Mouse (Mus musculus): ENCODE measurements around the gene Pcsk2.

Gene Pcsk2

GRCm38 (mm10) chr2:143646001-143646400, 100.0 kb downstream of the Pcsk2 start:
- DNase-seq = no peak

- no peak for DNase-seq
These were observed 108.7 kb downstream of the Pcsk2 start for GRCm38 (mm10) chr2:143654621-143655020.

DNA sequence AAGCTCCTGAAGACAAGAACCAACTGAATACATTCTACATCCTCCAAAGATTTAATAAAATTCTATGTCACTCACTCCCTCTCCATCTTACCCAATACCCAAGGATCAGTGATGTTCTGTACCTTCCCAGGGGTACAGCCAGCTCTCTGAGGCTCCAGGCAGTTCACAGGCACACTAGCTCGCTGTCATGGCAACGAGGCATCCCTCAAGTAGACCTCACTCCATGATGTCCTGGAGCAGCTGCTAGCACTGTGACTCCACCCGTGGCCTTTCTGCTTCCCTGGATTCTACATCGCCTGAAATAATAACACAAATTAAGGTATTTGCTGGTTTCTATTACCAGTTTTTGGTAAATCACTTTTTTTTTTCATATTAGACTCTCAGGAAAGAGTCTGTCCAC, 111.0 kb downstream of the Pcsk2 start:
- DNase-seq = no peak

- no peak for DNase-seq
These were observed 120.8 kb downstream of the Pcsk2 start for GRCm38 (mm10) chr2:143666785-143667184.

- no peak for DNase-seq
These were observed 131.9 kb downstream of the Pcsk2 start for GRCm38 (mm10) chr2:143677869-143678268.

GRCm38 (mm10) chr2:143679513-143679912, 133.6 kb downstream of the Pcsk2 start:
- no peak for DNase-seq

- DNase-seq = no peak
These were observed 136.1 kb downstream of the Pcsk2 start for GRCm38 (mm10) chr2:143681873-143682555.

GRCm38 (mm10) chr2:143683513-143683912, 137.6 kb downstream of the Pcsk2 start:
- no peak for DNase-seq

DNA sequence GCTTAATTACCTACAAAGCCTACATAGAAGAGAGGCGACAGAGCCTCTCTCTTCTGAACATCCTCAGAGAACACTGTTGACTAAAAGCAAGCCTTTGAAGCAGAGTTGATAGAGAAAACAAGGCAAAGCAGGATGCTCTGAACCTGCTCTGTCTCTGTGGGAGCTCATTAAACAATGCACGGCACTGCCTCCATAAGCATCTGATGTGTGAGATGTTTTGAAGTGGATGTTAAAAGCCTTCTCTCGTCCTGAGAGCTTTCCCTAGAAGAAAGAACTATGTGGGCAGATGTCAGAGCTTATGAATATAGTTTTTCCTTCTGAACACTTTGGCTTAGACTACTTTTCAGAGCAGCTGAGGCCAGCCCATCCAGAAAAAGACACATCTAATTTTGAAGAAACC, 145.3 kb downstream of the Pcsk2 start:
- DNase-seq = no peak

GRCm38 (mm10) chr2:143696026-143696557, 150.1 kb downstream of the Pcsk2 start:
- no peak for DNase-seq

- DNase-seq = no peak
These were observed 150.7 kb downstream of the Pcsk2 start for GRCm38 (mm10) chr2:143696704-143697103.

GRCm38 (mm10) chr2:143701141-143701540, 155.2 kb downstream of the Pcsk2 start:
- no peak for DNase-seq

- DNase-seq = no peak
These were observed 157.0 kb downstream of the Pcsk2 start for GRCm38 (mm10) chr2:143702931-143703344.

DNA sequence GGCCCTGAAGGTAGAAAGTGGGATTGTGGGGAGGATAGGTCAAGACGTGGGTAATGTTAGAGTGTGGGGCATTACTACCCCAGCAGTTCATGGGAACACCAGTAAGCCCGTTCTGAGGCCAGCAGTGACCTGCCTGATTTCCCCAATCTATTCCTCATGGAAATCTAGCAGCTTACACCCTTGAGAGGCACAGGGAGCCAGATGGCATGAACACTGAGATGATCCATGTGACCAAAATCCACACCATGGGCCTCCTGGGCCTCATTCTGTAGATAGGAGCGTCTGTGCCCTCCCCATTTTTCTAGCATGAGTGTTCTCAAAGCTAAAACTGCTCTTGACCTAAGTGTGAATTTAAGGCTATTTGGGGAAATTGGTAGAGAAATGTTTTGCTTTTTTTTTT, 162.2 kb downstream of the Pcsk2 start:
- no peak for DNase-seq

- no peak for DNase-seq
These were observed 163.3 kb downstream of the Pcsk2 start for GRCm38 (mm10) chr2:143709249-143709648.

DNA sequence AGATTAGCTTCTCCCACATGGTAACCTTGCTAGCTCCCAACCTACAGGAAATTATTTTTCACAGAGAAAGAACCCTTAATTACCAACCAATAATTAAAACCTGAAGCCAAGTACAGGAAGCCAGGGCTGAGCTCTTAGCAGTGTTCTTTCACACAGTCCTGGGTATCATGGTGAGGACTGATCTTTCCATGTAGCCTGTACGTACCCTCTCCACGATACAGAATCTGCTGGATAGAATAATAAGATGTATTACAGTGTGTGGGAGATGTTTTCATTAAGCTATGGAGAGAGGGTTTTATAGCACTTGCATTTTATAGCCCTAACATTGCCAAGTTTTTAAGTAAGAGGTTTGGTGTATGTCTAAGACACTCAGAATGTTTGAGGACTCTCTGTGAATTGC, 164.0 kb downstream of the Pcsk2 start:
- DNase-seq = no peak

GRCm38 (mm10) chr2:143711886-143712285, 165.9 kb downstream of the Pcsk2 start:
- DNase-seq = no peak

DNA sequence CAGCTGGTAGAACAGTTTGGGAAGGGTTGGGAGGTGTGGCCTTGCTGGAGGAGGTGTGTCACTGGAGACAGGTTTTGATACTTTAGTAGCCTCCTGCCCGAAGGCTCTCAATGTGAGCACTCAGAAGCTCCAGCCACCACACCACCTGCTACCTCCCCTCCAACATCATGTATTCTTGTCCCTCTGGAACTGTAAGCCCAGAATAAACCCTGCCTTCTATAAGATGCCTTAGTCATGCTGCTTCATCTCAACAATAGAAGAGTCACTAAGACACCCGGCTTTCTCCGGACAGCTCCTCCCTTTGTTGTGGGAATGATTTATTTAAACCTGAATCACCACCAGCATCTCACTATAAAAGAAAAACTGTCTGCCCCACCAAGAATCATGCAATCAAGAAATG, 166.9 kb downstream of the Pcsk2 start:
- DNase-seq = no peak

DNA sequence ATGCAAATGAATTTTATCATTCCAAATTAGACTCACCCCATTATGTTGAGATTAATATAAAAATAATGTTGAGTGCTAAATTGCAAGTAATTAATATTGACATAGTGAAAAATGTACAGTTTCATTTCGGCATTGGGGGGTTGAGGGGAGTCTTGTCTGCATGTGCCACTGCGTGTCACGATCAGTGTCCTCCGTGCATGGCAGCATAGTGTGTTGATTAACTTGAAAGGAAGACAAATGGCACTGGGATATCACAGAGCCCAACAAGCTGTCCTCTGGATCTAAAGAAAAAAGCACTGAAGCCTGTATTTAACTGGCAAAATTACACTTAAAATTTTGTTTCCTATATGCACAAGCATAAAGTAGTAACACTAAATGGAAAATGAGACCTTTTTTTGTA, 167.9 kb downstream of the Pcsk2 start:
- DNase-seq = no peak

GRCm38 (mm10) chr2:143715110-143715509, 169.2 kb downstream of the Pcsk2 start:
- DNase-seq = no peak

DNA sequence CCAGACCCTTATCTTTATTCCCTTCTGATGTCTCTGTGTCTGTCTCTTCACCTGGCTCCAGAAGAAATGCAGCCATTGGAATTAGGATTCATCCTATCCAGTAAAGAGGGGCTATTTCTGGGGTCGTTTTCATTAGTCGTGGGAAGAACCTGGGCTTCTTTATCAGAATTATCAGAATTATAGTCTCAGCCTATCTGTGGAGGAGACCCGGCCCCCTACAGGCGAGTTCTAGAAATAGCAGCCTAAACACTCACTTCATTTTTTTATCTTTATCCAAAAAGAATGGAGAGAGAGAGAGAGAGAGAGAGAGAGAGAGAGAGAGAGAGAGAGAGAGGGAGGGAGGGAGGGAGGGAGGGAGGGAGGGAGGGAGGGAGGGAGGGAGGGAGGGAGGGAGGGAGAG, 177.3 kb downstream of the Pcsk2 start:
- DNase-seq = no peak

- DNase-seq = no peak
These were observed 178.1 kb downstream of the Pcsk2 start for GRCm38 (mm10) chr2:143724101-143724500.

DNA sequence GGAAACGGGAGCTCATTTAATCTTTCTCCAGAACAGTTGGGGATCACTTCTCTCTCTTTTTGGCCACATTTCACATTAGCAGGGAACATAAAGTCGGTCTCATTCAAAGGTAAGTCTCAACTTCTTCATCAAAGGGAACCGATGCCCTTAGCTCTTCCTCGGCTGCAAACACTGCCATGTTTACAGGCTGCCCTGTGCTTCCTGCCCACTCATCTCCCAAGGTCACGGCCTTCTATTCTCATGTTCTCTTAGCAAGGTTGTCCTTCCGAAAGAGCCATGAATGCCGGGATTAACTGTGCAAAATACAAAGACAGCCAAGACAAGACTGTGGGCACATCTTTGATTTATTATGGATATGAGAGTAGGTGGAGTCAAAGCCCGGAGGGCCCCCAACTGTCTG, 178.8 kb downstream of the Pcsk2 start:
- no peak for DNase-seq

- DNase-seq = no peak
These were observed 186.5 kb downstream of the Pcsk2 start for GRCm38 (mm10) chr2:143732501-143732900.

DNA sequence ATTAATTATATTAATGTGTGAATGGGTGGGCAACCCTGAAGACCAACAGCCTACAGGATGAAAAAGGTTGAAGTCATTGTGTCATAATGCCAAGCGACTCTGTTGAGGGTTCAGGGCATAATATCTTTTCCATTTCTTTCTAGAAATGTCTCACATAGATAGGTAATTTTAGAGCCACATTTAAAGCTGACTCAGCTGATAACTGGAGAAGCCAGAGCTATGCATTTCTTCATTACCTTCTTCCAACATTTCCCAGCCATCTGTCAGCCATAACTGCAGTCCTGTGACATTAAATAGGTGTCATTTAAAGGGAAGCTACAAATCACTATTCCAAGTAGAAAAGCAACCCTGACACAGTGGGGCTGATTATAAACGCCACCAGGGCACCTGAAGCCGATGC, 189.5 kb downstream of the Pcsk2 start:
- DNase-seq = no peak

Measured in spleen, adult 18-20 months (tissue).